Mouse (Mus musculus) central nervous system, embryonic 11.5 days (tissue): ENCODE data around the gene Gm17655. TPM values are rescaled to one million over a fixed set of nuclear protein-coding genes. Genes with fewer than 3 reads are reported as not detected.

Experiments
- polyA plus RNA-seq: library from polyadenylated mRNA; depleted of rRNA; stranded (reverse); fragments of >200 nt; gene quantifications from 2 replicates; pipeline ENCODE4 v1.2.3, GENCODE M21; 2012; rRNA removed

Gm17655 gene
- polyA plus RNA-seq, result 0.54 and 2.7 TPM in 2 replicates

DNA sequence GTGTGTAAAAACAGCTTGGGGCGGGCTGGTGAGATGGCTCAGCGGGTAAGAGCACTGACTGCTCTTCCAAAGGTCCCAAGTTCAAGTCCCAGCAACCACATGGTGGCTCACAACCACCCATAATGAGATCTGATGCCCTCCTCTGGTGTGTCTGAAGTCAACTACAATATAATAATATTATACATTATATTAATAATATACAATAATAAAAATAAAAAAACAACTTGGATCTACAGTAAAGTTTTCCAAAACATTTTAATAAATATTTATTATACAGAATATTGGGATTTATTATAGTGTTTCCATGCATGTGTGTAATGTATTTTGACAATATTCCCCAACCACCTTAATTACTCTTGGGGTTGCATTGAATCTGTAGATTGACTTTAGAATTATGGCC lies at the start of gene Gm17655:
Gm17655 (minus strand) TSS at position 101 of the 400 bp plus-strand sequence.

GRCm38 (mm10) chr5:110109991-110110441 lies 37.7 kb upstream of the Gm17655 start, which contains the start of gene Zfp605:
Gene Zfp605 (plus strand): TSS chr5:110110092.

GRCm38 (mm10) chr5:110107581-110108304 lies 35.4 kb upstream of the Gm17655 start, which contains the start of gene Gtpbp6:
Gene Gtpbp6 (minus strand): TSS chr5:110108197.

GRCm38 (mm10) chr5:110099656-110100580 lies 27.6 kb upstream of the Gm17655 start, which contains the start of gene Plcxd1:
Gene Plcxd1 (plus strand): TSS chr5:110099969.

GRCm38 (mm10) chr5:110094030-110094846 lies 21.9 kb upstream of the Gm17655 start, which contains the start of gene Gm35315:
Gene Gm35315 (minus strand): TSS chr5:110094420.

Other genes with a start within 250 kb of the Gm17655 start
- 0.04 and 0.11 TPM in 2 replicates for gene Gm15446, start 149.1 kb downstream of the Gm17655 start, polyA plus RNA-seq
- gene Zfp932, start 76.0 kb downstream of the Gm17655 start, polyA plus RNA-seq, result 15.5 and 27.7 TPM in 2 replicates
- gene Gm35315, start 21.9 kb upstream of the Gm17655 start, polyA plus RNA-seq, result 0.68 and 1.4 TPM in 2 replicates
- gene Plcxd1, start 27.5 kb upstream of the Gm17655 start, polyA plus RNA-seq, result 0.10 and 0.57 TPM in 2 replicates
- 117 and 148 TPM in 2 replicates for gene Gtpbp6, start 35.7 kb upstream of the Gm17655 start, polyA plus RNA-seq
- gene Zfp605, start 37.6 kb upstream of the Gm17655 start, polyA plus RNA-seq, result 6.3 and 6.9 TPM in 2 replicates
- gene Chfr, start 63.3 kb upstream of the Gm17655 start, polyA plus RNA-seq, result 73.4 and 73.9 TPM in 2 replicates
- gene Golga3, start 104.2 kb upstream of the Gm17655 start, polyA plus RNA-seq, result 16.2 and 17.4 TPM in 2 replicates
- 23.6 and 26.5 TPM in 2 replicates for gene Ankle2, start 158.5 kb upstream of the Gm17655 start, polyA plus RNA-seq
- 32.6 and 56.2 TPM in 2 replicates for gene Pgam5, start 197.4 kb upstream of the Gm17655 start, polyA plus RNA-seq
- gene Pxmp2, start 213.7 kb upstream of the Gm17655 start, polyA plus RNA-seq, result 6.3 and 7.0 TPM in 2 replicates
- gene Pole, start 213.8 kb upstream of the Gm17655 start, polyA plus RNA-seq, result 37.9 and 44.7 TPM in 2 replicates